Mouse (Mus musculus): ENCODE results near the gene Mrpl43. TPM values are rescaled to one million over a fixed set of nuclear protein-coding genes. Genes with fewer than 3 reads are reported as not detected.

Gene Mrpl43
- polyA plus RNA-seq, 1 experiment from 2014 or later = 81.8 TPM

GRCm38 (mm10) chr19:45030111-45030510 lies 23.9 kb upstream of the Mrpl43 start:
- Histone ChIP-seq H3K4me1 (replicated peaks; ENCODE audit: control insufficient read depth, insufficient read depth, low read length) (peaks cover 7% of the 10 kb centered on the region), H3K27me3 (replicated peaks; ENCODE audit: control insufficient read depth, insufficient read depth, low read length) (no peaks in the 10 kb centered on the region), H3K9me3 (ENCODE audit: control insufficient read depth, low read length) (no peaks in the 10 kb centered on the region), H3K27ac (ENCODE audit: low read length) (no peak overlapping the region), H3K4me3 (replicated peaks; ENCODE audit: low read length) (no peak overlapping the region), H3K36me3 (ENCODE audit: control insufficient read depth, insufficient read depth) (peaks cover 14% of the 10 kb centered on the region; the same call in 1 of the 2 replicates), H3K9ac (replicated peaks; ENCODE audit: low read depth, low read length) (no peak overlapping the region), H3K4me2 (ENCODE audit: low read length) (no peak overlapping the region)
- 39% methylated on average over 8 of the region's 8 CpGs for WGBS
- ATAC-seq = peak; percentile 24; the same call in 1 of the 2 replicates

- H3K4me2 ChIP-seq (ENCODE audit: low read length) = no peak overlapping the region
- H3K4me1 ChIP-seq (replicated peaks; ENCODE audit: control insufficient read depth, insufficient read depth, low read length) = peaks cover 7% of the 10 kb centered on the region
- no peak for ATAC-seq
- H3K27ac ChIP-seq (ENCODE audit: low read length) = no peak overlapping the region
- H3K27me3 ChIP-seq (replicated peaks; ENCODE audit: control insufficient read depth, insufficient read depth, low read length) = no peaks in the 10 kb centered on the region
- H3K9ac ChIP-seq (replicated peaks; ENCODE audit: low read depth, low read length) = no peak overlapping the region
- no peaks in the 10 kb centered on the region for H3K9me3 ChIP-seq (ENCODE audit: control insufficient read depth, low read length)
- H3K36me3 ChIP-seq (ENCODE audit: control insufficient read depth, insufficient read depth) = peaks cover 17% of the 10 kb centered on the region
- H3K4me3 ChIP-seq (replicated peaks; ENCODE audit: low read length) = no peak overlapping the region
- WGBS = 51% methylated on average over 9 of the region's 9 CpGs
Observed at GRCm38 (mm10) chr19:45029571-45029970, 23.3 kb upstream of the Mrpl43 start.

GRCm38 (mm10) chr19:45028746-45029145 lies 22.5 kb upstream of the Mrpl43 start:
- Histone ChIP-seq H3K9me3 (ENCODE audit: control insufficient read depth, low read length) (no peaks in the 10 kb centered on the region), H3K27ac (ENCODE audit: low read length) (no peak overlapping the region), H3K9ac (replicated peaks; ENCODE audit: low read depth, low read length) (no peak overlapping the region), H3K4me3 (replicated peaks; ENCODE audit: low read length) (no peak overlapping the region), H3K27me3 (replicated peaks; ENCODE audit: control insufficient read depth, insufficient read depth, low read length) (no peaks in the 10 kb centered on the region), H3K4me1 (replicated peaks; ENCODE audit: control insufficient read depth, insufficient read depth, low read length) (peaks cover 7% of the 10 kb centered on the region), H3K4me2 (ENCODE audit: low read length) (no peak overlapping the region), H3K36me3 (ENCODE audit: control insufficient read depth, insufficient read depth) (peaks cover 17% of the 10 kb centered on the region)
- ATAC-seq = no peak
- WGBS = 63% methylated on average over 19 of the region's 19 CpGs

GRCm38 (mm10) chr19:45027848-45028247 lies 21.6 kb upstream of the Mrpl43 start:
- WGBS = 82% methylated on average over 6 of the region's 6 CpGs
- H3K36me3 ChIP-seq (ENCODE audit: control insufficient read depth, insufficient read depth) = peaks cover 17% of the 10 kb centered on the region
- H3K4me3 ChIP-seq (replicated peaks; ENCODE audit: low read length) = no peak overlapping the region
- no peak overlapping the region for H3K9ac ChIP-seq (replicated peaks; ENCODE audit: low read depth, low read length)
- no peaks in the 10 kb centered on the region for H3K9me3 ChIP-seq (ENCODE audit: control insufficient read depth, low read length)
- no peak for ATAC-seq
- H3K4me2 ChIP-seq (ENCODE audit: low read length) = no peak overlapping the region
- no peak overlapping the region for H3K27ac ChIP-seq (ENCODE audit: low read length)
- peaks cover 7% of the 10 kb centered on the region for H3K4me1 ChIP-seq (replicated peaks; ENCODE audit: control insufficient read depth, insufficient read depth, low read length)
- H3K27me3 ChIP-seq (replicated peaks; ENCODE audit: control insufficient read depth, insufficient read depth, low read length) = no peaks in the 10 kb centered on the region

- no peak for ATAC-seq
- Histone ChIP-seq H3K9ac (replicated peaks; ENCODE audit: low read depth, low read length) (no peak overlapping the region), H3K4me3 (replicated peaks; ENCODE audit: low read length) (no peak overlapping the region), H3K9me3 (ENCODE audit: control insufficient read depth, low read length) (no peaks in the 10 kb centered on the region), H3K36me3 (ENCODE audit: control insufficient read depth, insufficient read depth) (peaks cover 19% of the 10 kb centered on the region), H3K4me2 (ENCODE audit: low read length) (no peak overlapping the region), H3K27me3 (replicated peaks; ENCODE audit: control insufficient read depth, insufficient read depth, low read length) (no peaks in the 10 kb centered on the region), H3K4me1 (replicated peaks; ENCODE audit: control insufficient read depth, insufficient read depth, low read length) (peaks cover 5% of the 10 kb centered on the region), H3K27ac (ENCODE audit: low read length) (no peak overlapping the region)
- WGBS = 78% methylated on average over 6 of the region's 6 CpGs
Observed at GRCm38 (mm10) chr19:45026958-45027670, 20.9 kb upstream of the Mrpl43 start.

DNA sequence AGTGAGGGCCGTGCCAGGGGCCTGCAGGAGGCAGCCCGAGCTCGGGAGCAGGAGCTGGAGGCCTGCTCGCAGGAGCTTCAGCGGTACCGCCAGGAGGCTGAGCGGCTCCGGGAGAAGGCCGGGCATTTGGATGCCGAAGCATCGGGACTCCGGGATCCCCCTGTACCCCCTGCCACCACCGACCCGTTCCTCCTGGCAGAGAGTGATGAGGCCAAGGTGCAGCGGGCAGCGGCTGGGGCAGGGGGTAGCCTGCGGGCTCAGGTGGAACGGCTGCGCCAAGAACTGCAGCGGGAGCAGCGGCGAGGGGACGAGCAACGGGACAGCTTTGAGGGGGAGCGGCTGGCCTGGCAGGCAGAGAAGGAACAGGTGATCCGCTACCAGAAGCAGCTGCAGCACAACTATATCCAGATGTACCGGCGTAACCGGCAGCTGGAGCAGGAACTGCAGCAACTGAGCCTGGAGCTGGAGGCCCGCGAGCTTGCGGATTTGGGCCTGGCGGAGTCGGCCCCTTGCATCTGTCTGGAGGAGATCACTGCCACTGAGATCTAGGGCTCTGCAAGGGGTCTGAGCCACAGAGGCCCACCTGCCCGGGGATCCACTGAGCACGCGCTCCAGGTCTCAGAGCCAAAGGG lies 19.8 kb upstream of the Mrpl43 start:
- Histone ChIP-seq H3K27me3 (replicated peaks; ENCODE audit: control insufficient read depth, insufficient read depth, low read length) (no peaks in the 10 kb centered on the region), H3K4me1 (replicated peaks; ENCODE audit: control insufficient read depth, insufficient read depth, low read length) (peaks cover 9% of the 10 kb centered on the region), H3K4me3 (replicated peaks; ENCODE audit: low read length) (no peak overlapping the region), H3K27ac (ENCODE audit: low read length) (no peak overlapping the region), H3K36me3 (ENCODE audit: control insufficient read depth, insufficient read depth) (peaks cover 19% of the 10 kb centered on the region), H3K9ac (replicated peaks; ENCODE audit: low read depth, low read length) (no peak overlapping the region), H3K9me3 (ENCODE audit: control insufficient read depth, low read length) (no peaks in the 10 kb centered on the region), H3K4me2 (ENCODE audit: low read length) (no peak overlapping the region)
- 92% methylated on average over 37 of the region's 37 CpGs for whole genome bisulfite sequencing
- no peak for ATAC-seq

DNA sequence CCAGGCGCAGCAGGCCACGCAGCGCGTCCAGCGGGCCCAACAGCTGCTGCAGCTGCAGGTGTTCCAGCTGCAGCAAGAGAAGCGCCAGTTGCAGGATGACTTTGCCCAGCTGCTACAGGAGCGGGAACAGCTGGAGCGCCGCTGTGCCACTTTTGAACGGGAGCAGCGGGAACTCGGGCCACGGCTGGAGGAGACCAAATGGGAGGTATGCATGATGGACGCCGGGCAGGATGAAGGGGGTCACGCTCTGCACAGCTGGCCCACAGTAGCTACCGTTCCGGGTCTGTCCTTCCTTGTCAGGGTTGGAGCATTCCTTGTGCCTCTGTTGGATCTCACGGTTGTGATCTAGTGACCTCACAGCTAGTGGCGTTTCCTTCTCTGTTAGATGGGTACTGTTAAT lies 18.5 kb upstream of the Mrpl43 start:
- Histone ChIP-seq H3K36me3 (ENCODE audit: control insufficient read depth, insufficient read depth) (peaks cover 19% of the 10 kb centered on the region), H3K4me1 (replicated peaks; ENCODE audit: control insufficient read depth, insufficient read depth, low read length) (peaks cover 15% of the 10 kb centered on the region), H3K9me3 (ENCODE audit: control insufficient read depth, low read length) (no peaks in the 10 kb centered on the region), H3K27me3 (replicated peaks; ENCODE audit: control insufficient read depth, insufficient read depth, low read length) (no peaks in the 10 kb centered on the region), H3K9ac (replicated peaks; ENCODE audit: low read depth, low read length) (no peak overlapping the region), H3K27ac (ENCODE audit: low read length) (no peak overlapping the region), H3K4me3 (replicated peaks; ENCODE audit: low read length) (no peak overlapping the region), H3K4me2 (ENCODE audit: low read length) (no peak overlapping the region)
- 92% methylated on average over 20 of the region's 20 CpGs for WGBS
- ATAC-seq = no peak

DNA sequence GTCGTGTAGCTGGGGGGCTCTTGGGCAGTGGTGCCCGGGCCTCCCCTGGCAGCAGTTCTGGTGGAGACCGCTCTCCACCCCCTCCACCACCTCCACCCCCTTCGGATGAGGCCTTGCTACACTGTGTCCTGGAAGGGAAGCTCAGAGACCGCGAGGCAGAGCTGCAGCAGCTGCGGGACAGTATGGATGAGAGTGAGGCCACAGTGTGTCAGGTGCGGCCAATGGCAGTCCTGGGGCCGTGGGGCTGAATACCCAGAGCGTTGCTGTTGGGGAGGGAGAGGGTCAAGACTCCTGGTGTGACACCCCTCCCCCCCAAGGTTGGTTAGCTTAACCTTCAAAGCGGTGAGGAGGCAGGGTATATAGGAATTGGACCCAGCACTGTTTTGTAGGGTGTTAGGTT lies 17.8 kb upstream of the Mrpl43 start:
- no peak overlapping the region for H3K4me3 ChIP-seq (replicated peaks; ENCODE audit: low read length)
- WGBS = 88% methylated on average over 11 of the region's 11 CpGs
- no peak overlapping the region for H3K4me2 ChIP-seq (ENCODE audit: low read length)
- no peaks in the 10 kb centered on the region for H3K9me3 ChIP-seq (ENCODE audit: control insufficient read depth, low read length)
- H3K4me1 ChIP-seq (replicated peaks; ENCODE audit: control insufficient read depth, insufficient read depth, low read length) = peaks cover 17% of the 10 kb centered on the region
- H3K27ac ChIP-seq (ENCODE audit: low read length) = no peak overlapping the region
- no peaks in the 10 kb centered on the region for H3K27me3 ChIP-seq (replicated peaks; ENCODE audit: control insufficient read depth, insufficient read depth, low read length)
- H3K36me3 ChIP-seq (ENCODE audit: control insufficient read depth, insufficient read depth) = peaks cover 19% of the 10 kb centered on the region
- no peak for ATAC-seq
- H3K9ac ChIP-seq (replicated peaks; ENCODE audit: low read depth, low read length) = no peak overlapping the region

GRCm38 (mm10) chr19:45021362-45021761 lies 15.1 kb upstream of the Mrpl43 start:
- no peak overlapping the region for H3K4me2 ChIP-seq (ENCODE audit: low read length)
- H3K4me3 ChIP-seq (replicated peaks; ENCODE audit: low read length) = no peak overlapping the region
- H3K9ac ChIP-seq (replicated peaks; ENCODE audit: low read depth, low read length) = no peak overlapping the region; the same call in 1 of the 2 replicates
- no peaks in the 10 kb centered on the region for H3K27me3 ChIP-seq (replicated peaks; ENCODE audit: control insufficient read depth, insufficient read depth, low read length)
- no peak overlapping the region for H3K27ac ChIP-seq (ENCODE audit: low read length)
- no peaks in the 10 kb centered on the region for H3K9me3 ChIP-seq (ENCODE audit: control insufficient read depth, low read length)
- ATAC-seq = no peak
- WGBS = 91% methylated on average over 15 of the region's 15 CpGs
- H3K4me1 ChIP-seq (replicated peaks; ENCODE audit: control insufficient read depth, insufficient read depth, low read length) = peaks cover 32% of the 10 kb centered on the region
- H3K36me3 ChIP-seq (ENCODE audit: control insufficient read depth, insufficient read depth) = peaks cover 11% of the 10 kb centered on the region
